Mouse (Mus musculus) ES-E14 (cell line): ENCODE data around the gene Col20a1. TPM values are rescaled to one million over a fixed set of nuclear protein-coding genes. Genes with fewer than 3 reads are reported as not detected.

ENCODE experiments used
- DNase-seq: peaks from one replicate; pipeline ENCODE4 v3.0.0-alpha.2; 2013; ENCODE audit warnings: low read depth, low spot score
- H3K27ac ChIP-seq: 2 replicates; pipeline ENCODE4 v1.5.1; 2012; ENCODE audit warnings: low read depth, mild to moderate bottlenecking, low read length, moderate library complexity, mixed read lengths; ENCODE audit not compliant: poor library complexity, insufficient read depth, severe bottlenecking
- H3K36me3 ChIP-seq: 2 replicates; pipeline ENCODE4 v1.6.1; 2012; ENCODE audit warnings: mild to moderate bottlenecking, low read length, moderate library complexity, mixed read lengths; ENCODE audit not compliant: control insufficient read depth, poor library complexity, insufficient read depth, severe bottlenecking
- H3K4me1 ChIP-seq, 2 experiments: fragments of 150-350 bp in 1 of 2; sonication (generic) in 1 of 2; 2 replicates each; pipeline ENCODE4 v1.6.1; 2012; ENCODE audit warnings: low read length in 2 of 2, mild to moderate bottlenecking in 1 of 2, mixed read lengths in 1 of 2; ENCODE audit not compliant: control insufficient read depth in 2 of 2, insufficient read depth in 2 of 2, poor library complexity in 1 of 2
- H3K4me3 ChIP-seq, 2 experiments: fragments of 150-350 bp in 1 of 2; sonication (generic) in 1 of 2; 2 replicates each; pipeline ENCODE4 v1.5.1; 2012; ENCODE audit warnings: low read length in 2 of 2, low read depth in 1 of 2, mild to moderate bottlenecking in 1 of 2, mixed read lengths in 1 of 2; ENCODE audit not compliant: insufficient read depth in 1 of 2, poor library complexity in 1 of 2, severe bottlenecking in 1 of 2
- H3K9ac ChIP-seq: 2 replicates; pipeline ENCODE4 v1.6.1; 2012; ENCODE audit warnings: low read depth, mild to moderate bottlenecking, low read length, mixed read lengths; ENCODE audit not compliant: poor library complexity, insufficient read depth, severe bottlenecking
- H3K9me3 ChIP-seq: fragments of 150-350 bp; sonication (generic); 2 replicates; pipeline ENCODE4 v1.6.1; 2012; ENCODE audit warnings: low read depth, mild to moderate bottlenecking, low read length; ENCODE audit not compliant: control insufficient read depth, insufficient read depth
- CHD2 ChIP-seq: IDR thresholded peaks from 2 replicates; pipeline ENCODE4 v1.6.1; 2014; ENCODE audit warnings: mild to moderate bottlenecking, low read depth, low read length, inconsistent platforms
- HCFC1 ChIP-seq: IDR thresholded peaks from 2 replicates; pipeline ENCODE4 v1.6.1; 2012; ENCODE audit warnings: low read length, inconsistent platforms, borderline replicate concordance; ENCODE audit not compliant: insufficient read depth
- MAFK ChIP-seq: IDR thresholded peaks from 2 replicates; pipeline ENCODE4 v1.6.1; 2014; ENCODE audit warnings: mild to moderate bottlenecking, low read depth, low read length, inconsistent platforms; ENCODE audit not compliant: insufficient read depth
- ZC3H11A ChIP-seq: IDR thresholded peaks from 2 replicates; pipeline ENCODE4 v1.6.1; 2012; ENCODE audit warnings: low read depth, mild to moderate bottlenecking, inconsistent platforms, low read length, borderline replicate concordance
- ZNF384 ChIP-seq: IDR thresholded peaks from 2 replicates; pipeline ENCODE4 v1.6.1; 2012; ENCODE audit warnings: low read depth, low read length, inconsistent platforms
- in situ Hi-C, 2 experiments: fragments of 600-800 bp; cut with MboI; formaldehyde crosslinking; loops; one replicate each; pipeline ENCODE4 v1.15.1; 2025; ENCODE audit warnings: low sequenced_read_pairs in 2 of 2, inconsistent platforms in 1 of 2; ENCODE audit not compliant: unreplicated experiment in 2 of 2
- total RNA-seq: library from RNA; depleted of rRNA; stranded (reverse); fragments of 300-350 nt; gene quantifications from 2 replicates; pipeline ENCODE4 v1.2.3, GENCODE M21; 2012

Gene Col20a1
- total RNA-seq, 1 experiment, result 0.80 TPM

DNA sequence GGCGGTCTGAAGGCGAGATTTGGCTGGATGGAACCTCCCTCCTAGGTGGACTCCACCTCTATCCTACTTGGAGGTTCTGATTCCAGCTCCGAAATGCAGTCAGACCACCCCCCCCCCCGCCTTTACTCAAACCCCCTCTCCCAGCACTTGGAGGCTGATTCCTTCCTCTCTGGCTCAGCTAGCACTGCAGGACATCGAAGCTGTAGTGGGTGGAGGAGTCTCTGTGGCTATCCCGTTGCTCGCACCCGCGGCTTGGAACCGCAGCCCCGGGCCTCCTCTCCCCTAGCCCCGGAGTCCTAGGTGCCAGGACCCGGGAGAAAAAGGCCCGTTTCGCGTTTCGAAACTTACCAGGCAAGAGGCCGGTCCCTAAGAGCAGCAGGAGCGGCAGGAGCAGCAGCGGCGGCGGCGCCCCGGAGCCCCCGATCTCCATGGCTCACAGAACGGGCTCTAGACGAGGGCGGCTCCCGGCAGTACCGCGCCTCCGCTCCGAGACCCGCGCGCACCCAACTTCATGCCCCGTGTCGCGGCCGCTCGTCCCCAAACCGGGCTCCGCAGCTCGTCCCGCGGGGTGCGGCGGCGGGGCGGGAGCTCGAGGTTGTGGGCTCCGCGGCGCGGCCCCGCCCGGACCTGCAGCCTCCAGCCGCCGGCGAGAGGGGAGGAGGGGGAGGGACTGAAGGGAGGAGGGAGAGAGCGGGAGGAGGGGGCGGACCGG is 52.5 kb downstream of the Col20a1 start:
- Histone ChIP-seq H3K9ac (peak overlapping the region; percentile 51), H3K4me1 (peaks cover 3 to 25% of the 10 kb centered on the region in 2 experiments; a peak in 3 of 4 replicates), H3K36me3 (no peaks in the 10 kb centered on the region), H3K27ac (no peak overlapping the region), H3K4me3 (peak overlapping the region; percentile 64 to 65), H3K9me3 (no peaks in the 10 kb centered on the region)
- TF ChIP-seq ZNF384, result no peak
- TF ChIP-seq ZC3H11A, result no peak
- TF ChIP-seq MAFK, result no peak
- no peak for TF ChIP-seq CHD2
- TF ChIP-seq HCFC1, result no peak
- no peak for DNase-seq
- in situ Hi-C loops, result no loop called here

- Histone ChIP-seq H3K4me1 (peaks cover 4 to 27% of the 10 kb centered on the region in 2 experiments; a peak in 3 of 4 replicates), H3K9me3 (no peaks in the 10 kb centered on the region), H3K4me3 (peak overlapping the region; percentile 64 to 65; a peak in 3 of 4 replicates), H3K9ac (no peak overlapping the region), H3K27ac (no peak overlapping the region), H3K36me3 (no peaks in the 10 kb centered on the region)
- no peak for DNase-seq
- TF ChIP-seq ZC3H11A (no peak), MAFK (no peak), CHD2 (no peak), ZNF384 (no peak), HCFC1 (no peak)
- in situ Hi-C loops, result no loop called here
Measured at GRCm38 (mm10) chr2:181039356-181039680, 53.0 kb downstream of the Col20a1 start.

- DNase-seq, result no peak
Measured at GRCm38 (mm10) chr2:181041941-181042340, 55.6 kb downstream of the Col20a1 start.

GRCm38 (mm10) chr2:181042376-181042775 is 56.0 kb downstream of the Col20a1 start:
- H3K36me3 ChIP-seq, result no peaks in the 10 kb centered on the region
- no peak overlapping the region; the same call in 1 of the 2 replicates for H3K9ac ChIP-seq
- H3K4me1 ChIP-seq, result peaks cover 4 to 27% of the 10 kb centered on the region in 2 experiments; a peak in 3 of 4 replicates
- H3K27ac ChIP-seq, result no peak overlapping the region
- in situ Hi-C loops, result no loop called here
- TF ChIP-seq HCFC1 (no peak), ZNF384 (no peak), ZC3H11A (no peak), MAFK (no peak), CHD2 (no peak)
- H3K9me3 ChIP-seq, result no peaks in the 10 kb centered on the region
- no peak for DNase-seq
- no peak overlapping the region for H3K4me3 ChIP-seq

More at GRCm38 (mm10) chr2:181041941-181042340, 55.6 kb downstream of the Col20a1 start:
- H3K4me3 ChIP-seq, result no peak overlapping the region
- no peak overlapping the region; the same call in 1 of the 2 replicates for H3K9ac ChIP-seq
- H3K9me3 ChIP-seq, result no peaks in the 10 kb centered on the region
- H3K27ac ChIP-seq, result no peak overlapping the region
- H3K4me1 ChIP-seq, result peaks cover 4 to 27% of the 10 kb centered on the region in 2 experiments; a peak in 3 of 4 replicates
- in situ Hi-C loops, result no loop called here
- no peaks in the 10 kb centered on the region for H3K36me3 ChIP-seq
- TF ChIP-seq ZNF384 (no peak), MAFK (0 out of 2 replicates have a peak, but pooled peaks have one; percentile 3)

DNA sequence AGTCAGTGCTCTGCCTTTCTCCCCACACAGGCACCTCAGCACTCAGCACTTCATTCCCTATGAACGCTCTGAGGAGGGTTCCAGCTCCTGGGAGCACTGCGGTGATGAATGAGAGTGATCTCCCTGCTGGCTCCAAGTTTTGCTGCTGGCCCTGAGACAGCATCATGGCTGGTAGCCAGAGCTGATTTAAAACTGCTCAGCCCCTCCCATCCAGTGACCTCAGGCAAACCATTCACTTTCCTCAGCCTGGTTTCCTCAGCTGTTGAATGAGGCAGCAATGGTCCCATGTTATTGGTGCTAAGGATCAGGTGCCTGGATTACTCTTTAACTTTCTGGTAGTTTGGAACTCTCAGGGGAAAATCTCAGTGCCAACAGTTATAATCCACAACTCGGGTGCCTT is 57.1 kb downstream of the Col20a1 start, which contains the start of gene Chrna4:
Chrna4 (minus strand) TSS at position 110 of the 400 bp plus-strand sequence.
- no peak within 1 kb of the TSS; the same call in 1 of the 2 replicates for H3K9ac ChIP-seq

More for the DNA sequence above, 57.1 kb downstream of the Col20a1 start, which contains the start of gene Chrna4:
- Histone ChIP-seq H3K9me3 (no peaks in the 10 kb centered on the region), H3K27ac (no peak within 1 kb of the TSS), H3K36me3 (no peaks in the 10 kb centered on the region), H3K4me1 (peaks cover 4 to 26% of the 10 kb centered on the region in 2 experiments; a peak in 3 of 4 replicates), H3K4me3 (no peak within 1 kb of the TSS)
- in situ Hi-C loops, result no loop called here
- DNase-seq, result no peak
- TF ChIP-seq MAFK (no peak), ZC3H11A (no peak)
